Mouse (Mus musculus): ENCODE results near the gene Uggt1. TPM values are rescaled to one million over a fixed set of nuclear protein-coding genes. Genes with fewer than 3 reads are reported as not detected.

Gene Uggt1
- total RNA-seq, 1 experiment from 2014 or later: 103 TPM

GRCm38 (mm10) chr1:36260418-36260817 is 15.9 kb upstream of the Uggt1 start:
- no peak for ATAC-seq (ENCODE audit: extremely low read depth, insufficient number of reproducible peaks, low FRiP score, poor library complexity, severe bottlenecking)

- ATAC-seq (ENCODE audit: extremely low read depth, insufficient number of reproducible peaks, low FRiP score, poor library complexity, severe bottlenecking): no peak
Measured at GRCm38 (mm10) chr1:36259281-36259680, 14.8 kb upstream of the Uggt1 start.

GRCm38 (mm10) chr1:36258631-36259030 is 14.1 kb upstream of the Uggt1 start:
- ATAC-seq (ENCODE audit: extremely low read depth, insufficient number of reproducible peaks, low FRiP score, poor library complexity, severe bottlenecking): no peak

- ATAC-seq (ENCODE audit: extremely low read depth, insufficient number of reproducible peaks, low FRiP score, poor library complexity, severe bottlenecking): no peak
Measured at GRCm38 (mm10) chr1:36257276-36257675, 12.8 kb upstream of the Uggt1 start.

GRCm38 (mm10) chr1:36255871-36256640 is 11.5 kb upstream of the Uggt1 start:
- ATAC-seq (ENCODE audit: extremely low read depth, insufficient number of reproducible peaks, low FRiP score, poor library complexity, severe bottlenecking): no peak

GRCm38 (mm10) chr1:36254635-36255360 is 10.3 kb upstream of the Uggt1 start:
- ATAC-seq (ENCODE audit: extremely low read depth, insufficient number of reproducible peaks, low FRiP score, poor library complexity, severe bottlenecking): no peak

GRCm38 (mm10) chr1:36252791-36253190 is 8.3 kb upstream of the Uggt1 start:
- peak; percentile 93 for ATAC-seq (ENCODE audit: extremely low read depth, insufficient number of reproducible peaks, low FRiP score, poor library complexity, severe bottlenecking)

GRCm38 (mm10) chr1:36251426-36251825 is 6.9 kb upstream of the Uggt1 start:
- ATAC-seq (ENCODE audit: extremely low read depth, insufficient number of reproducible peaks, low FRiP score, poor library complexity, severe bottlenecking): no peak

GRCm38 (mm10) chr1:36246688-36247087 is 2.2 kb upstream of the Uggt1 start:
- ATAC-seq (ENCODE audit: extremely low read depth, insufficient number of reproducible peaks, low FRiP score, poor library complexity, severe bottlenecking): no peak

- ATAC-seq (ENCODE audit: extremely low read depth, insufficient number of reproducible peaks, low FRiP score, poor library complexity, severe bottlenecking): peak; percentile 25; the same call in 1 of the 2 replicates
Measured at GRCm38 (mm10) chr1:36244828-36245215, 302 bp upstream of the Uggt1 start.

- no peak for ATAC-seq (ENCODE audit: extremely low read depth, insufficient number of reproducible peaks, low FRiP score, poor library complexity, severe bottlenecking)
Measured at GRCm38 (mm10) chr1:36243447-36244057, 968 bp downstream of the Uggt1 start.

- no peak for ATAC-seq (ENCODE audit: extremely low read depth, insufficient number of reproducible peaks, low FRiP score, poor library complexity, severe bottlenecking)
Measured at GRCm38 (mm10) chr1:36241903-36242429, 2.6 kb downstream of the Uggt1 start.

- no peak for ATAC-seq (ENCODE audit: extremely low read depth, insufficient number of reproducible peaks, low FRiP score, poor library complexity, severe bottlenecking)
Measured at GRCm38 (mm10) chr1:36240176-36240575, 4.3 kb downstream of the Uggt1 start.

GRCm38 (mm10) chr1:36239396-36239795 is 5.1 kb downstream of the Uggt1 start:
- no peak for ATAC-seq (ENCODE audit: extremely low read depth, insufficient number of reproducible peaks, low FRiP score, poor library complexity, severe bottlenecking)

GRCm38 (mm10) chr1:36235855-36236254 is 8.7 kb downstream of the Uggt1 start:
- no peak for ATAC-seq (ENCODE audit: extremely low read depth, insufficient number of reproducible peaks, low FRiP score, poor library complexity, severe bottlenecking)

- ATAC-seq (ENCODE audit: extremely low read depth, insufficient number of reproducible peaks, low FRiP score, poor library complexity, severe bottlenecking): no peak
Measured at GRCm38 (mm10) chr1:36235057-36235639, 9.4 kb downstream of the Uggt1 start.

- ATAC-seq (ENCODE audit: extremely low read depth, insufficient number of reproducible peaks, low FRiP score, poor library complexity, severe bottlenecking): no peak
Measured at GRCm38 (mm10) chr1:36233218-36233617, 11.3 kb downstream of the Uggt1 start.

GRCm38 (mm10) chr1:36230919-36231705 is 13.4 kb downstream of the Uggt1 start:
- ATAC-seq (ENCODE audit: extremely low read depth, insufficient number of reproducible peaks, low FRiP score, poor library complexity, severe bottlenecking): peak; percentile 63

GRCm38 (mm10) chr1:36228461-36228860 is 16.1 kb downstream of the Uggt1 start:
- ATAC-seq (ENCODE audit: extremely low read depth, insufficient number of reproducible peaks, low FRiP score, poor library complexity, severe bottlenecking): no peak

Measured in neutrophil, adult 5-6 weeks (primary cell).